Mouse (Mus musculus): ENCODE measurements at regions not wholly inside any gene's neighbourhood (a gene's known extent, or its start where the extent isn't known, plus 50 kb on each side); places are given as distances from the start of the nearest gene placed in this dataset.

- Histone ChIP-seq H3K4me3 (no peak overlapping the region), H3K27ac (no peak overlapping the region)
- intact Hi-C loops (cut with DNase I), result no loop called here
- DNase-seq (ENCODE audit: extremely low spot score in 1 of 2, low spot score in 2 of 2), result no peak
- no peak for TF ChIP-seq CTCF (IDR thresholded peaks at IDR 0.05)
Observed at GRCm38 (mm10) chr14:47826545-47826944, 178.3 kb downstream of the Ktn1 start.

DNA sequence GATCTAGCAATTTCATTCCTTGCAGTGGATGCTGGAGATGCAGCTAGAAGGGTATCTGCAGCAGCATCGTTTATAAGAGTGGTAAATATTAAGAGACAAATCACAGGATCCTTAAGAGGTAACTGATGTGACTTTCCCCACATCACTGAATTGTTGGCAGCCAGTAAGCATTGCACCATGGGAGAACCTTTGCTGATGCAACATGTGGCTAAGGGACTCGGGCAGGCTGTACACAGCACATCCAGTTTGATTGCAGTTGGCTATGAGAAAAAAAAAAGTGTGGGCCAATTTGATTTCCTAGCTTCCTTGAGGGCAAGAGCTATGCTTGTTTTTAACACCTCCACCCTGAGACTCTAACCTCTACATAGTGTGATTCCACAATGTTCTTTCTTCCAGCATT, 179.4 kb downstream of the Ktn1 start:
- no peak for TF ChIP-seq CTCF (IDR thresholded peaks at IDR 0.05)
- Histone ChIP-seq H3K27ac (no peak overlapping the region), H3K4me3 (no peak overlapping the region)
- no peak for DNase-seq (ENCODE audit: extremely low spot score in 1 of 2, low spot score in 2 of 2)
- intact Hi-C loops (cut with DNase I), result no loop called here

- H3K4me3 ChIP-seq, result no peak overlapping the region
- DNase-seq (ENCODE audit: extremely low spot score in 1 of 2, low spot score in 2 of 2), result no peak
- intact Hi-C loops (cut with DNase I), result no loop called here
- H3K27ac ChIP-seq, result no peak overlapping the region
- TF ChIP-seq CTCF (IDR thresholded peaks at IDR 0.05), result no peak
Observed at GRCm38 (mm10) chr14:47833696-47834095, 185.4 kb downstream of the Ktn1 start.

GRCm38 (mm10) chr14:47835408-47835807, 187.2 kb downstream of the Ktn1 start:
- intact Hi-C loops (cut with DNase I), result no loop called here
- no peak overlapping the region for H3K4me3 ChIP-seq
- H3K27ac ChIP-seq, result no peak overlapping the region
- DNase-seq (ENCODE audit: extremely low spot score in 1 of 2, low spot score in 2 of 2), result no peak
- TF ChIP-seq CTCF (IDR thresholded peaks at IDR 0.05), result no peak

GRCm38 (mm10) chr14:47839493-47840215, 191.4 kb downstream of the Ktn1 start:
- intact Hi-C loops (cut with DNase I), result no loop called here

GRCm38 (mm10) chr14:47844366-47844765, 196.1 kb downstream of the Ktn1 start:
- TF ChIP-seq CTCF (IDR thresholded peaks at IDR 0.05), result no peak
- intact Hi-C loops (cut with DNase I), result no loop called here
- Histone ChIP-seq H3K4me3 (no peak overlapping the region), H3K27ac (no peak overlapping the region)
- no peak for DNase-seq (ENCODE audit: extremely low spot score in 1 of 2, low spot score in 2 of 2)

More at GRCm38 (mm10) chr14:47839493-47840215, 191.4 kb downstream of the Ktn1 start:
- TF ChIP-seq CTCF (IDR thresholded peaks at IDR 0.05), result no peak
- Histone ChIP-seq H3K4me3 (no peak overlapping the region), H3K27ac (no peak overlapping the region)
- no peak for DNase-seq (ENCODE audit: extremely low spot score in 1 of 2, low spot score in 2 of 2)

DNA sequence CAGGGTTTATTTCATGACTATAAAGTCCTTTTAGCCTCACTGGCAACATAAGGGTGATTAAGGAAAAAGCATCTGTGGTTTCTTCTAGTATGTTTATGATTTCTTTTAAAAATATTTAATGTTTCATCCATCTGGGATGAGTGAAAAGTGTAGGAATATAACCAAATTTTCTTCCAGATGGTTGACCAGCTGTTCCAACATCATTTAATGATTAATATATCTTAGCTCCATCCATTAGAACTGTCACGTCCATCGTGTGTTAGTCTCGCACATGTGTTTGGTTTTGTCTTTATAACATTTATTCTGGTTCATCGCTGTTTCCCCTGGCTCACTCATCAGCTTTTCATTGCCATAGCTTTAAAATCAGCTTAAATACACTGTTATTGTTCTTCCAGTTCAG, 200.6 kb downstream of the Ktn1 start:
- intact Hi-C loops (cut with DNase I), result no loop called here
- no peak overlapping the region for H3K4me3 ChIP-seq
- no peak for TF ChIP-seq CTCF (IDR thresholded peaks at IDR 0.05)
- no peak overlapping the region for H3K27ac ChIP-seq
- no peak for DNase-seq (ENCODE audit: extremely low spot score in 1 of 2, low spot score in 2 of 2)

- intact Hi-C loops (cut with DNase I), result no loop called here
- no peak for DNase-seq (ENCODE audit: extremely low spot score in 1 of 2, low spot score in 2 of 2)
- no peak overlapping the region for H3K4me3 ChIP-seq
Observed at GRCm38 (mm10) chr14:47856280-47856765, 208.1 kb downstream of the Ktn1 start.

GRCm38 (mm10) chr14:47857271-47857670, 209.0 kb downstream of the Ktn1 start:
- no peak for TF ChIP-seq CTCF (IDR thresholded peaks at IDR 0.05)
- no peak for DNase-seq (ENCODE audit: extremely low spot score in 1 of 2, low spot score in 2 of 2)

More at GRCm38 (mm10) chr14:47856280-47856765, 208.1 kb downstream of the Ktn1 start:
- H3K27ac ChIP-seq, result no peak overlapping the region
- no peak for TF ChIP-seq CTCF (IDR thresholded peaks at IDR 0.05)

GRCm38 (mm10) chr14:47857731-47858556, 209.7 kb downstream of the Ktn1 start:
- no peak for DNase-seq (ENCODE audit: extremely low spot score in 1 of 2, low spot score in 2 of 2)
- no peak for TF ChIP-seq CTCF (IDR thresholded peaks at IDR 0.05)
- H3K4me3 ChIP-seq, result no peak overlapping the region
- intact Hi-C loops (cut with DNase I), result no loop called here
- H3K27ac ChIP-seq, result no peak overlapping the region

More at GRCm38 (mm10) chr14:47857271-47857670, 209.0 kb downstream of the Ktn1 start:
- no peak overlapping the region for H3K4me3 ChIP-seq
- H3K27ac ChIP-seq, result no peak overlapping the region
- intact Hi-C loops (cut with DNase I), result no loop called here

DNA sequence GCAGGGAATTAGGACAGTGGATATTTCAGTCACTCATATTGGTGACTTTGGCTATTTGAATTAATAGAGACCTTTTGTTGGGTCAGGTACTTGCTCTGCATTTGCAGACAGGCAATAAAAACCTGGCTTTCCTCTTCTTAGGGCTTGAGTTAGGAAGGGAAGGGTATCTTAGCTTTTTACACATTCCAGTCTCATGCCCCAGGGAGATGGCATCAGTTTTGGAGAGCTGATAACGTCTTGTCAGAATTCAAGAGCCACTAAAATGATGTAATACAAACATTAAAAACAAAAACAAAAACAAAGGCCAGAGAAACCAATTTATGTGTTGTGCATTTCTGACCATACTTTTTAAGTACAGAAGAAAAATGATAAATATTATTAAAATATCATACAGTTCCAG, 214.3 kb downstream of the Ktn1 start:
- Histone ChIP-seq H3K27ac (no peak overlapping the region), H3K4me3 (no peak overlapping the region)
- DNase-seq (ENCODE audit: extremely low spot score in 1 of 2, low spot score in 2 of 2), result no peak
- intact Hi-C loops (cut with DNase I), result no loop called here
- no peak for TF ChIP-seq CTCF (IDR thresholded peaks at IDR 0.05)

GRCm38 (mm10) chr14:47863067-47863466, 214.8 kb downstream of the Ktn1 start:
- intact Hi-C loops (cut with DNase I), result no loop called here
- DNase-seq (ENCODE audit: extremely low spot score in 1 of 2, low spot score in 2 of 2), result no peak
- Histone ChIP-seq H3K4me3 (no peak overlapping the region), H3K27ac (no peak overlapping the region)
- TF ChIP-seq CTCF (IDR thresholded peaks at IDR 0.05), result no peak
